Mouse (Mus musculus) embryonic fibroblast, embryonic 13.5 days (primary cell): ENCODE data around the gene Zswim3.

Experiments used
- CTCF ChIP-seq: IDR thresholded peaks from 2 replicates; pipeline ENCODE4 v1.5.1; 2011; ENCODE audit warnings: mild to moderate bottlenecking, control low read depth, low read length, moderate library complexity, borderline replicate concordance; ENCODE audit not compliant: insufficient read depth
- POLR2A ChIP-seq: IDR thresholded peaks from 2 replicates; pipeline ENCODE4 v1.6.1; 2011; ENCODE audit warnings: low read depth, mild to moderate bottlenecking, control low read depth, low read length, moderate library complexity

- no peak for TF ChIP-seq CTCF
- no peak for TF ChIP-seq POLR2A
These were observed 44.7 kb upstream of the Zswim3 start for GRCm38 (mm10) chr2:164760059-164760833.
